Mouse (Mus musculus) C2C12 (cell line): ENCODE results near the gene Erc1.
"Not testable (repeated sequence)": the region's sequence is repeated elsewhere in the genome, so short reads cannot be mapped to it uniquely, and the experiment has no call there.

Experiments used
- CTCF ChIP-seq: IDR thresholded peaks from one replicate; pipeline ENCODE4 v1.5.1; 2011; ENCODE audit not compliant: control insufficient read depth, insufficient read depth, insufficient read length
- MYOD1 ChIP-seq: IDR thresholded peaks from one replicate; pipeline ENCODE4 v1.6.1; 2011; ENCODE audit warnings: low read depth; ENCODE audit not compliant: control insufficient read depth, insufficient read length
- USF1 ChIP-seq: IDR thresholded peaks from one replicate; pipeline ENCODE4 v1.6.1; 2011; ENCODE audit warnings: low read depth, mild to moderate bottlenecking, control low read depth, moderate library complexity

- not testable (repeated sequence) for TF ChIP-seq CTCF, USF1, MYOD1
These were observed 34.9 kb downstream of the Erc1 start for GRCm38 (mm10) chr6:119813055-119813454.
